Mouse (Mus musculus): ENCODE measurements around the gene Maneal. TPM values are rescaled to one million over a fixed set of nuclear protein-coding genes. Genes with fewer than 3 reads are reported as not detected.
A peak's percentile ranks its signal among the peaks of the same experiment; 100 is the strongest.

Maneal gene
- polyA plus RNA-seq, 1 experiment from 2014 or later = 11.0 TPM

- H3K36me3 ChIP-seq (ENCODE audit: control insufficient read depth, insufficient read depth) = no peaks in the 10 kb centered on the region
- H3K9ac ChIP-seq (replicated peaks; ENCODE audit: low read depth, low read length) = no peak overlapping the region
- peaks cover 33% of the 10 kb centered on the region for H3K27me3 ChIP-seq (replicated peaks; ENCODE audit: control insufficient read depth, insufficient read depth, low read length)
- peaks cover 5% of the 10 kb centered on the region; the same call in 1 of the 2 replicates for H3K4me1 ChIP-seq (replicated peaks; ENCODE audit: control insufficient read depth, insufficient read depth, low read length)
- no peak overlapping the region for H3K4me2 ChIP-seq (ENCODE audit: low read length)
- no peak overlapping the region for H3K27ac ChIP-seq (ENCODE audit: low read length)
- ATAC-seq = no peak
- no peaks in the 10 kb centered on the region for H3K9me3 ChIP-seq (ENCODE audit: control insufficient read depth, low read length)
- no peak overlapping the region for H3K4me3 ChIP-seq (replicated peaks; ENCODE audit: low read length)
- 85% methylated on average over 2 of the region's 2 CpGs for WGBS
Observed at GRCm38 (mm10) chr4:124889935-124890334, 28.0 kb upstream of the Maneal start.

- Histone ChIP-seq H3K4me2 (ENCODE audit: low read length) (no peak overlapping the region), H3K27ac (ENCODE audit: low read length) (no peak overlapping the region), H3K4me1 (replicated peaks; ENCODE audit: control insufficient read depth, insufficient read depth, low read length) (no peaks in the 10 kb centered on the region), H3K27me3 (replicated peaks; ENCODE audit: control insufficient read depth, insufficient read depth, low read length) (peaks cover 28% of the 10 kb centered on the region), H3K9me3 (ENCODE audit: control insufficient read depth, low read length) (no peaks in the 10 kb centered on the region), H3K9ac (replicated peaks; ENCODE audit: low read depth, low read length) (no peak overlapping the region), H3K36me3 (ENCODE audit: control insufficient read depth, insufficient read depth) (no peaks in the 10 kb centered on the region), H3K4me3 (replicated peaks; ENCODE audit: low read length) (no peak overlapping the region)
- ATAC-seq = no peak
- 59% methylated on average over 7 of the region's 7 CpGs for WGBS
Observed at GRCm38 (mm10) chr4:124888702-124889101, 26.7 kb upstream of the Maneal start.

GRCm38 (mm10) chr4:124882151-124882729 lies 20.3 kb upstream of the Maneal start:
- H3K4me3 ChIP-seq (replicated peaks; ENCODE audit: low read length) = peak overlapping the region; percentile 66
- H3K9ac ChIP-seq (replicated peaks; ENCODE audit: low read depth, low read length) = peak overlapping the region; percentile 31
- H3K4me1 ChIP-seq (replicated peaks; ENCODE audit: control insufficient read depth, insufficient read depth, low read length) = peaks cover 16% of the 10 kb centered on the region
- WGBS = under 1% methylated on average over 37 of the region's 37 CpGs
- H3K36me3 ChIP-seq (ENCODE audit: control insufficient read depth, insufficient read depth) = no peaks in the 10 kb centered on the region
- H3K27me3 ChIP-seq (replicated peaks; ENCODE audit: control insufficient read depth, insufficient read depth, low read length) = peaks cover 28% of the 10 kb centered on the region
- H3K27ac ChIP-seq (ENCODE audit: low read length) = no peak overlapping the region
- H3K4me2 ChIP-seq (ENCODE audit: low read length) = peak overlapping the region; percentile 69
- ATAC-seq = peak; percentile 26
- peaks cover 2% of the 10 kb centered on the region; the same call in 1 of the 2 replicates for H3K9me3 ChIP-seq (ENCODE audit: control insufficient read depth, low read length)

- H3K27me3 ChIP-seq (replicated peaks; ENCODE audit: control insufficient read depth, insufficient read depth, low read length) = peaks cover 28% of the 10 kb centered on the region
- whole genome bisulfite sequencing = under 1% methylated on average over 37 of the region's 37 CpGs
- no peak overlapping the region for H3K27ac ChIP-seq (ENCODE audit: low read length)
Observed at GRCm38 (mm10) chr4:124881341-124881908, 19.5 kb upstream of the Maneal start.

GRCm38 (mm10) chr4:124880599-124880998 lies 18.6 kb upstream of the Maneal start, which contains the start of gene Epha10:
Gene Epha10 (plus strand): TSS chr4:124880899.
- Histone ChIP-seq H3K4me1 (replicated peaks; ENCODE audit: control insufficient read depth, insufficient read depth, low read length) (peaks cover 16% of the 10 kb centered on the region), H3K9me3 (ENCODE audit: control insufficient read depth, low read length) (peaks cover 2% of the 10 kb centered on the region; the same call in 1 of the 2 replicates), H3K4me2 (ENCODE audit: low read length) (peak within 1 kb of the TSS; percentile 69), H3K27me3 (replicated peaks; ENCODE audit: control insufficient read depth, insufficient read depth, low read length) (peaks cover 26% of the 10 kb centered on the region), H3K4me3 (replicated peaks; ENCODE audit: low read length) (peak within 1 kb of the TSS; percentile 66), H3K9ac (replicated peaks; ENCODE audit: low read depth, low read length) (peak within 1 kb of the TSS; percentile 31), H3K27ac (ENCODE audit: low read length) (no peak within 1 kb of the TSS), H3K36me3 (ENCODE audit: control insufficient read depth, insufficient read depth) (no peaks in the 10 kb centered on the region)
- WGBS = 4% methylated on average over 11 of the region's 11 CpGs
- ATAC-seq = no peak

More at GRCm38 (mm10) chr4:124881341-124881908, 19.5 kb upstream of the Maneal start:
- H3K4me2 ChIP-seq (ENCODE audit: low read length) = peak overlapping the region; percentile 69
- peak overlapping the region; percentile 31 for H3K9ac ChIP-seq (replicated peaks; ENCODE audit: low read depth, low read length)
- ATAC-seq = peak; percentile 98
- H3K36me3 ChIP-seq (ENCODE audit: control insufficient read depth, insufficient read depth) = no peaks in the 10 kb centered on the region
- peaks cover 16% of the 10 kb centered on the region for H3K4me1 ChIP-seq (replicated peaks; ENCODE audit: control insufficient read depth, insufficient read depth, low read length)
- peaks cover 2% of the 10 kb centered on the region; the same call in 1 of the 2 replicates for H3K9me3 ChIP-seq (ENCODE audit: control insufficient read depth, low read length)
- H3K4me3 ChIP-seq (replicated peaks; ENCODE audit: low read length) = peak overlapping the region; percentile 66

GRCm38 (mm10) chr4:124872719-124873118 lies 10.7 kb upstream of the Maneal start:
- WGBS = 96% methylated on average over 1 of the region's 1 CpGs

GRCm38 (mm10) chr4:124860446-124860845 lies 1.5 kb downstream of the Maneal start:
- Histone ChIP-seq H3K27me3 (replicated peaks; ENCODE audit: control insufficient read depth, insufficient read depth, low read length) (no peaks in the 10 kb centered on the region), H3K4me1 (replicated peaks; ENCODE audit: control insufficient read depth, insufficient read depth, low read length) (peaks cover 20% of the 10 kb centered on the region), H3K36me3 (ENCODE audit: control insufficient read depth, insufficient read depth) (peaks cover 15% of the 10 kb centered on the region; the same call in 1 of the 2 replicates), H3K4me2 (ENCODE audit: low read length) (peak overlapping the region; percentile 76), H3K4me3 (replicated peaks; ENCODE audit: low read length) (peak overlapping the region; percentile 8; the same call in 1 of the 2 replicates), H3K9ac (replicated peaks; ENCODE audit: low read depth, low read length) (0 out of 2 replicates have a peak overlapping the region, but pooled peaks have one; percentile 17), H3K9me3 (ENCODE audit: control insufficient read depth, low read length) (no peaks in the 10 kb centered on the region), H3K27ac (ENCODE audit: low read length) (no peak overlapping the region)
- 24% methylated on average over 7 of the region's 7 CpGs for WGBS
- no peak for ATAC-seq

More at GRCm38 (mm10) chr4:124872719-124873118, 10.7 kb upstream of the Maneal start:
- Histone ChIP-seq H3K4me3 (replicated peaks; ENCODE audit: low read length) (no peak overlapping the region), H3K27me3 (replicated peaks; ENCODE audit: control insufficient read depth, insufficient read depth, low read length) (no peaks in the 10 kb centered on the region), H3K4me1 (replicated peaks; ENCODE audit: control insufficient read depth, insufficient read depth, low read length) (no peaks in the 10 kb centered on the region), H3K36me3 (ENCODE audit: control insufficient read depth, insufficient read depth) (no peaks in the 10 kb centered on the region), H3K4me2 (ENCODE audit: low read length) (no peak overlapping the region), H3K9ac (replicated peaks; ENCODE audit: low read depth, low read length) (no peak overlapping the region), H3K9me3 (ENCODE audit: control insufficient read depth, low read length) (no peaks in the 10 kb centered on the region), H3K27ac (ENCODE audit: low read length) (no peak overlapping the region)
- no peak for ATAC-seq

GRCm38 (mm10) chr4:124858370-124858769 lies 3.6 kb downstream of the Maneal start:
- H3K36me3 ChIP-seq (ENCODE audit: control insufficient read depth, insufficient read depth) = peaks cover 18% of the 10 kb centered on the region; the same call in 1 of the 2 replicates
- H3K4me2 ChIP-seq (ENCODE audit: low read length) = no peak overlapping the region
- ATAC-seq = no peak
- 76% methylated on average over 5 of the region's 5 CpGs for WGBS
- no peaks in the 10 kb centered on the region for H3K9me3 ChIP-seq (ENCODE audit: control insufficient read depth, low read length)
- H3K27ac ChIP-seq (ENCODE audit: low read length) = no peak overlapping the region
- no peak overlapping the region for H3K4me3 ChIP-seq (replicated peaks; ENCODE audit: low read length)
- H3K27me3 ChIP-seq (replicated peaks; ENCODE audit: control insufficient read depth, insufficient read depth, low read length) = no peaks in the 10 kb centered on the region
- H3K9ac ChIP-seq (replicated peaks; ENCODE audit: low read depth, low read length) = no peak overlapping the region
- peaks cover 20% of the 10 kb centered on the region for H3K4me1 ChIP-seq (replicated peaks; ENCODE audit: control insufficient read depth, insufficient read depth, low read length)

- no peaks in the 10 kb centered on the region for H3K9me3 ChIP-seq (ENCODE audit: control insufficient read depth, low read length)
- H3K4me2 ChIP-seq (ENCODE audit: low read length) = no peak overlapping the region
- WGBS = 97% methylated on average over 8 of the region's 8 CpGs
- peaks cover 18% of the 10 kb centered on the region; the same call in 1 of the 2 replicates for H3K36me3 ChIP-seq (ENCODE audit: control insufficient read depth, insufficient read depth)
- ATAC-seq = no peak
- no peak overlapping the region for H3K9ac ChIP-seq (replicated peaks; ENCODE audit: low read depth, low read length)
- no peak overlapping the region for H3K27ac ChIP-seq (ENCODE audit: low read length)
- no peak overlapping the region for H3K4me3 ChIP-seq (replicated peaks; ENCODE audit: low read length)
- no peaks in the 10 kb centered on the region for H3K27me3 ChIP-seq (replicated peaks; ENCODE audit: control insufficient read depth, insufficient read depth, low read length)
- peaks cover 28% of the 10 kb centered on the region for H3K4me1 ChIP-seq (replicated peaks; ENCODE audit: control insufficient read depth, insufficient read depth, low read length)
Observed at GRCm38 (mm10) chr4:124856294-124856693, 5.7 kb downstream of the Maneal start.

Data from forebrain, embryonic 16.5 days (tissue).